Mouse (Mus musculus): Measurements from ENCODE around the gene Txndc16.
A peak's percentile ranks its signal among the peaks of the same experiment; 100 is the strongest.

Gene Txndc16

DNA sequence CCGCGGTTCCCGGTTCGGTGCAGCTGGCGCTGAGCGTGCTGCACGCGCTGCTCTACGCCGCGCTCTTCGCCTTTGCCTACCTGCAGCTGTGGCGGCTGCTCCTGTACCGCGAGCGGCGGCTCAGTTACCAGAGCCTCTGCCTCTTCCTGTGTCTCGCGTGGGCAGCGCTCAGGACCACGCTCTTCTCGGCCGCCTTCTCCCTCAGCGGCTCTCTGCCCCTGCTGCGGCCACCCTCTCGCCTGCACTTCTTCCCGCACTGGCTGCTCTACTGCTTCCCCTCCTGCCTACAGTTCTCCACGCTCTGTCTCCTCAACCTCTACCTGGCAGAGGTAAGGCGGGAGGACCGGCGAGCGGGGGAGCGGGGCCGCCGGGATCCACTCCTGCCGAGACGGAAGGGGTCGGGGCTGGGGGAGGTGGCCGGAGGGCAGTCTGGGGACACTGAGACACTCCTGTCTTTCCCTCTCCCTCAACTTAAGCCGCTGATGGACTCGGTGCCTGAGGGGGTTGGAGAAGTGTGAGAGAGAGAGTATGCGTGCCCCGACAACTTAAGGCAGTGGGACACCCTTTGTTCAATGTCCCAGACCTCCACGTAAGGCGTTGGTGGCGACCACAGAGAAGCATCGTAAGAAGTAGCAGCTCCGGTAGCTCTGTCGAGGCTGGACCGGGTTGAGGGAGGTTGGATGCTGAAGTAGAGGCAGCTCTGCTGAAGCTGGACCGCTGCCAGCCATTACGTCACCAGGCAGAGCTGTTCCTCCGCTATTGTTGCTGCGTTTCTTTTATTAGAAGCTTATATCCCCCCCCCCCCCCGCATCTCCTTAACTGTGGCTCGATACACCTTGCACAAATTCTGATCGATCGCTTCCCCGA lies at the start of gene Txndc16:
Gene Txndc16, minus strand, starts transcription at position 239 of the 867 bp plus-strand sequence.
- DNase-seq (ENCODE audit: low read depth, low spot score), result no peak

DNA sequence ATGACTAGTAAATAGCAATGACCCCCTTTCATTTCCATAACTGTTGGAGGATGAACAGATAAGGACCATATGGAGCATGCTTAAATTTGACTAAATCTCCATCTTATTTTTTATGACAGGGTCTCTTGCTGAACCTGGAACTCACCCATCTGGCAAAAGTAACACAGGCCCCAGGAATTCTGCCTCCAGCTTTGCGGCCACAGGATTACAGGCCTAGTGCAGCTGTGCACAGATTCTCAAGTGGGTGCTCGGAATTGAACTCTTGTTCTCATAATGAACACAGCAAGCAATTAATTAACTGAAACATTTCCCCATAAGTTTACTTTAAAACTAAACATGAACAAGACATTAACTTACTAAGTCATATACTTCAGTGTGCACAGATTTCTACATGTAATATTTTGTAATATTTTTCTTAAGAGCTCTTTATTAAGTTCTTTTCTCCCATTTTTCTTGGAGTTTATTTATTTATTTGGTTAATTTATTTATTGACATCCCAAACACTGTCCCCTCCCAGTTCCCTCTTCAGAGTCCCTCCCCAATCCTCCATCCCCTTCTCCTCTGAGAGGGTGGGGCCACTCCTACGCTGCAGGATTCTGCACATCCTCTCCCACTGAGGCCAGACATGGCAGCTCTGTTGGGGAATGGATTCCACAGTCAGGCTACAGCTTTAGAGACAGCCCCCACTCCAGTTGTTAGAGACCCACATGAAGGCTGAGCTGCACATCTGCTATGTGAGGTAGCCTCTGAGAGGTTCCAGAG lies 43.9 kb upstream of the Txndc16 start:
- no peak for DNase-seq (ENCODE audit: low read depth, low spot score)

DNA sequence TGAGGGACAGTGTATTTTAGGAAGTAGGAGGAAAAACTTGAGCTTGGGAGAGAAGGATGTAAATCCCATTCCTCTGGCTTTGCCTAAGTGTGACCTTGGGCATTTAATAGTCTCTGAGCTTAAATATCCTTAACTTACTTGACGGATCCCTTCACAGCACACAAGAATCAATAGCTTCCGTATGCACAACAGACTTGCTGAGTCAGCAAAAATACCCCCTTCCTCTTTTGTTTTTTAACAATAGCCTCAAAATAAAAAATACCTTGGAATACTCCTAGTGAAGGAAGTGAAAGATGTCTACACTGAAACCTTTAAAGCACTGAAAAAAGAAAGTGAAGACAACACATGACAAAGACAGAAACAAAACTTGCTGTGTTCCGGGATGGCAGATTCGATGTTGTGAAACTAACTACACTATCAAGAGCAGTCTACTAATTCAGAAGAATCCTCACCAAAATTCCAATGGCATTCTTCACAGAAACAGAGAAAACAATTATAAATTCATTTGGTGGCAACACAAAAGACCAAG lies 31.5 kb upstream of the Txndc16 start:
- DNase-seq (ENCODE audit: low read depth, low spot score), result no peak

DNA sequence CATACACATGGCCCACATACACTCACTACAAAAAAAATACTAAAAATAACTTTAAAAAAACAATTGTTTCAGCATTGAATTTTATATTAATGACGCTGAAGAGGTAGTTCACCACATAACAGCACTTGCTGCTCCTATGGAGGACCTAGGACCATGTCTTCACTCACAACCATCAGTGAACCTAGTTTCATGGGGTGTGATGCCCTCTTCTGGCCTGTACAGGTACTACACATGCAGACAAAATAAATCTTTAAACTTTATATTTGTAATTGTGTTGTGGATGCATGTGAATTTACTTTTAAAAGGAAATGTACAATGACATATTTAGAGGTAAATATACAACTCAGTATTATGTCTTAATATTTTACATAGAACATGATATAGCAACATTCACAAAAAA lies 21.5 kb upstream of the Txndc16 start:
- no peak for DNase-seq (ENCODE audit: low read depth, low spot score)

DNA sequence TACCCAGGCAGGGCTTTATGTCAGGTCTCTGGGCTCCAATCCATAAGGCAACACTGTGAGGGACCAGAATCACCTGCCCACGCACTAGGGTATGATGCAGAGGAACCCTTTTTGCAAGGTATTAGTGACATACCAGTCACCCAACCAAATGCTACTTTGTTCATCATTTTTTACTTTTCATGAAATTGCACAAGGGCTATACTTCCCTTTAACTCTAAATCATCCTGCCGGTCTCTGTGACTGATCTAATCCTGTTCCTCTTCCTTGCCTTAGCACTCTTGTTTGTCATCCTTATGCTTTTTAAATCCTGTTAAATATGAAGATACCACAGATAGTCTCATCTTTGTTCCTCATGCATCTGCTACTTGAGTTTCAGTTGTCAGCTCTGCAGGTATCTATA lies 18.9 kb upstream of the Txndc16 start:
- DNase-seq (ENCODE audit: low read depth, low spot score), result no peak

DNA sequence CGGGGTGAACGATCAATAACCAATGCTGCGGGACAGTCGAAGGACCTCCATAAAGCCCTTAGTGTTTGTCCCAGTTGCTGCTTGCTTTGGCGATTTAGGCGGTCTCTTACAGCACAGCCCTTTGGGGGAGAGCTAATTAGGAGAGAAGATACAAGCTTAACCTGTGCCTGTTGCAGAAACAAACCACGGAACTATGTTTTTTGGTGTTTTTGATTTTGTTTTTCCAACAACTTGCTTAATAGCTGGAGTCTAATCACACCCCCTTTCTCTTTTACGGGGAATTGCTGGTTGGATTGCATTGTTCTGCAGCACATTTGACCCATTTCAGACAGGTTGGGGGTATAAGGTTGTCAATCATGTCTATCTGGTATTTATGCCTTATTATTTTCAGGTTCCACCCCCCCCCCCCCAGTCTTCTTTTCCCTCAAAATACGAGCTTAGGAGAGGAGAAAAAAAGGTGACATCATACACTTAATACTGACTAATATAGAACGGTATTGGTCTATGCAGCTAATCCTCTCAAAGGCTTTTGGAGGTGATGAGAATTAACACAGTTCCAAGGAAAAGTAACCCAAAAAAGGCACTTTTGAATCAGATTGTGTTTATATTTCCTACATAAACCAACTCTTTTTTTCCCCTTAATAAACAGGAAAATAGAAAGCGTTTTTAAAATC lies 966 bp upstream of the Txndc16 start:
- no peak for DNase-seq (ENCODE audit: low read depth, low spot score)

DNA sequence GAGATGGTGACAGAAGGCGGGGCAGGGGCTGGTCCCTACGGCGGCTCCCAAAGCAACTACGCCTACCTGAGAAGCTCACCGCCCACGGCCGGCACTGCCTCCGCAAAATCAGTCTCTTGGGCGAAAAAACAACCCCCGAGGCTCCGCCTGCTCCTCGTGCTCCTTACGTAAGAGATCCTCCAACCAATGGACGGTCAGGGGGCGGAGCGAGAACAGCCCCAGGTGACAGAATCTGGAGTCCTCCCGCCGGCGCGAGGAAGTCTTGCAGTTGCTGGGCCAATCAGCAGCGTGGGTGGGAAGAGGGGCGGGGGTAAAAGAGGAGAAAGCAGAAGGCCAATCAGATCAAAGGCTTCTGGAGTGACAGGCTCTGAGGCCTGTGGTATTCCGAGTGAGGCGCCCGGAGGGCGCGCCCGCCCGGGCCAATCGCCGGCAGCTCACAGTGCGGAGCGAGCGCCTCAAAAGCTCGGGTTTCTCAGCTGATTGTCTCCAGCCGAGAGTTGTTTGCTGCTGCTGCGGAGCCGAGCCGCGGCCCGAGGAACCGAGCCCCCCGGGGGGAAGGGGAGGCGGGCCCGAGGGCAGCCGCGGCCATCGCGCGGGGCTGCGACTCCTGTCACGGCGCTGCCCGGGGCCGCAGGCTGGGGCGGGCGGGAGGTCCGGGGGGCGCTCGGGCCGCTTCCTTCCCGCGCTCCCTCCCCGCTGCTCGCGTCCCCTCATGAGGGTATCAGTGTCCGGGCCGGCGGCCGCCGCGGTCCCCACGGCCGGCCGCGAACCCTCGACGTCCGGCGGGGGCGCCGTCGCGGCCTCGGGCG lies 643 bp downstream of the Txndc16 start, which contains the start of gene Gpr137c:
Gene Gpr137c, plus strand, starts transcription at position 437 of the 809 bp plus-strand sequence.
- peak; percentile 97 for DNase-seq (ENCODE audit: low read depth, low spot score)

DNA sequence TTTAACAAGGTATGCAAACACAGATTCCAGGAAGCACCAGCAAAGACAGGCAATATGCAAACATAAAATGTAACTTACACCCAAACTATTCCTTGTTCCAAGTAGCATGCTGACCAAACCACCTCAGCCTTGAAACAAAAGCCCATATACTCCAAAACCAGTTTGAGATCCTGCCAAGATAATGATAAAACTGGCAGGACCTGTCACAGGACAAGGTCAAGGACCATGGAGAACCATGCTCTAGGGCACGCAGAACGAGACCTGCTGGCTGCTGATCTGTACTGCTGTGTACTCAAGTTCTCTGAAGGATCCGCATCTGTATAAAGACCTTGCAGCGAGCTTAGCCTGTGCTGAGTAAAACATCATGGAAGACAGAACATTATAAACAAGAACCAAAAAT lies 2.4 kb downstream of the Txndc16 start:
- no peak for DNase-seq (ENCODE audit: low read depth, low spot score)

DNA sequence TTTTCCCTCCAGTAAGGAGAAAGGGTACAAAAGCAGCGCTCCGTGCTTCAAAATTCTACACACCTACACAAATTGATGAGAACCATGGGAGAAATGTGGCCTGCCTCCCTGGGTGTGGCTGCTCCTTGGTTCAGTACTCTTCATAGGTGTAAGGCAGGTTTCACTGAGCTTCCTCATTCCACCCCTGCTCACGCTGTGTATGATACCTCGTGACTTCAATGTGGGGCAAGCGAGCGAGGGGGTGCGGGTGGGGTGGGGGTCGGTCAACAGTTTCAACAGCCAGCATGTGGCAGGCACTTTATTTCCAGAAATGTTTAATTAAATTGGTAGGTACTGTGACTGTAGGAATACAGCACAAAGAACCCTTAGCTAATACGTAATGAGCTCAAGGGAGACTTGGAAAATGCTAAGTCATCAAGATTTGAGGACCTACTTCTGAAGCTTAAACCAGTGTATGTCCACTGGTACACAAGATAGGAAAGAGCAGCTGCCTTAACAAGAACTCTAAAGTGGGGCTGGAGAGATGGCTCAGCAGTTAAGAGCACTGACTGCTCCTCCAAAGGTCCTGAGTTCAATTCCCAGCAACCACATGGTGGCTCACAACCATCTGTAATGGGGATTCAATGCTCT lies 3.3 kb downstream of the Txndc16 start:
- no peak for DNase-seq (ENCODE audit: low read depth, low spot score)

DNA sequence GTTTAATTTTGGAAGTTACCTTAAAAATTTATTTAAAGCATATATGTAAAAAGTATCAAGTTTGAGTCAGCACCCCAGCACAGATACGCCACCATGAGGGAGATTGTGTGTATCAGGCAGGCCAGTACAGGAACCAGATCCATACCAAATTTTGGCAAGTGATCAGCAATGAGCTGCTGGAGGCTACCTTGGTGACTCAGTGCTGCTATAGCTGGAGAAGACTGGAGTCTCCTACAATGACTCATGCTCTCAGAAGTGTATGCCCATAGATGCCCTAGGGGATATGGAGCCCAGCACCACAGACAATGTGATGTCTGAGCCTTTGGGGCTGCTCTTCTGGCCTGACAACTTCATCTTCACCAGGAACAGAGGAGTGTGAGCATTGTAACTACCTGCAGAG lies 8.7 kb downstream of the Txndc16 start:
- DNase-seq (ENCODE audit: low read depth, low spot score), result no peak

DNA sequence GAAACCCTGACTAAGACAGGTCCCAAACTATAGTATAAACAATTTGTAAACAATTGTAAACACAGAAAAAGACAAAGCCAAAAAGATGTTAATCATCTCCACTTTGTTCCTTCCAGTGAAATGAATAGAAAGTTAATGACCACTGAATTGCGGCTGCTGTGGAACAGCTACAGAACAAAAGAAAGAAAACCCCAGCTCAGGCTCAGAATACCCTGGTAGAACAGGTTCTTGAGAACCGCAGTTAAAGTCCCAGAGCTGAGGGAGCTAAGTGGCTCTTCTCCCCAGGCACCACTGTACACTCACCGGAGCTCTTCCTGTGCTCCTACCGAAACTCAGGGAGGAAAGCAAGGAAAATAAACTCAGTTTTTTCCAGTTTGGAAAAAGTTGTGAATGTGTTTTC lies 9.4 kb downstream of the Txndc16 start:
- DNase-seq (ENCODE audit: low read depth, low spot score), result no peak

DNA sequence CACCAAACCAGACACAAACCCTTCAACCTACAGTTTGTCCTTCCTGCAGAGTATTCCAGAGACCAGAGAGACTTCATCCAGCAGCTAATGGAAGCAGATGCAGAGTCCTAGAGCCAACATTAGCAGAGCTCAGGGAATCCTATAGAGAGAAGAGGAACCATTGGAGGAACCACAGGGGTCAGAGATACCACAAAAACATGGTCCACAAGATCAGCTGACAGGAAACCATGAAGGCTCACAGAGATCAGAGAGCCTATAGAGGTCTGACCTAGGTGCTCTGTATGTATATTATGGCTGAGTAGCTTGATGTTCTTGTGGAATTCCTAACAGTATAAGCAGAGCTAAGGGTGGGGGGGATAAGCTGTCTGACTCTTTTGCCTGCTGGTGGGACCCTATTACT lies 19.5 kb downstream of the Txndc16 start:
- no peak for DNase-seq (ENCODE audit: low read depth, low spot score)

DNA sequence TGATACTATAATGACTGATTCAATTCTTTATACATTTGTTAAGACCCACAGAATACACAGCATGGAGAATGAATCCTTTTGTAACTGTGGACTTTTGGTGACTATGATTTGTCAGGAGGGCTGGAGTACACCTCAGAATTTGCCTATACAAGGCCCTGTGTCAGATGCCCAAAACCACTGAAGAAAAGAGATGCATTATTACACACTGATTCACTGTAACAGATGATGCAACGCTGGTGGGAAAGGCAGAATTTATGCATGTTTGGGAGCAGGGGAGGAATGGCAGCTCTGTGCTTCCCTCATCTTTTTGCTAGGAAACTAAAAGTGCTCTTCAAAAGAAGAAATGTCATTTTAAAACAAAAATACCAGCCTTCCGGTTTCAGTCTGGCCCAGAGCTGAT lies 29.1 kb downstream of the Txndc16 start:
- DNase-seq (ENCODE audit: low read depth, low spot score), result no peak

DNA sequence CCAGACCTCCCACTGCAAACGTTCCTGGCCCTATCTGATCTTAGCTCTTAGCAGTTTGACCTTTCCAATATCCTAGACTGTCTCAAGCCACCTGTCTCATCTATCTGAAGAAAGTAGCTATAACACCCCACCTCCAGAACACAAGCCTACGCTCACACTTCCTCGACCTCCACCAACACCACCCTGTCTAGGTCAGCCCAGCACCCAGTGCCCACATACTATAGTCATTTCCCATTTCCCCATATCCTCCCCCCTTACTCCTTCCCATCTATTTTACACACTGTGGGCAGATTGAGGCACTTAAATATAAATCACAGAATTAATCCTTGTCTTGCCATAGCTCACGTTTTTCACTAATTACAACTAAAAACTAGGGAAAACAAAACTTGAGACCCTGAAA lies 38.5 kb downstream of the Txndc16 start:
- no peak for DNase-seq (ENCODE audit: low read depth, low spot score)

DNA sequence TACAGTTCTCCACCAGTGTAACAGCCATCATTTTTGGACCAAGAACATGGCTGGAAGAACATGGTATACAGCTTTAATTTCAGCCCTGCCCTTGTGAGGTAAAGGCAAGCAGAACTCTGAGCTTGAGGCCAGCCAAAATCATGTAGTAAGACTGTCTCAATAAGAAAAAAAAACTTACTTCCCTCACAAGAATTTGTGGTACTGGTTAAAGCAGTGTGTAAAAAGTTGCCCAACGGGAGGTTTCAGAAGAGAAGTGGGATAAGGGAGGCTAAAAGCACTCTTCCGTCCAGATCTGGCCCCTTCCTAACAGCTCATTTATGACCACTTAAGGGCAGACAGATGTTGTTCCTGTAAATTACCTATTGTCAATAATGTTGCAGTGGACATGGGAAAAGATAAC lies 40.5 kb downstream of the Txndc16 start:
- no peak for DNase-seq (ENCODE audit: low read depth, low spot score)

DNA sequence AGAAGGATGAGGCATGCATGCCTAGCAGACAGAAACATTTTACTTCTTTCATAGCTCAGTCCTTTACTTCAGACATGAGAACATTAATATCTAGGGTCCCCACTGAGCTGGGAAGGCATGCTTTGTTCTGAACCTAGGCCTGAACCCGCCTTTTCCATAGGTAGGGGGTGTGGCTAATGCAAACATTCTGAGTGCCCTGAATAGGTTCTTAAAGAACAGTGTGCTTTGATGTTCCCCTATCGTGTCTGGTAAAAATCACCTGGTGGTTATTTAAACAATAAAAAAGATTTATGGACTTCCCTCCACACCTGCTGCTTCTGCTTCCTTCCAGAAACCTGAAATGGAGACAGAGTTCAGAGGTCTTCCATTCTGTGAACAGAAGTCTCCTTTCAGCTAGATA lies 40.9 kb downstream of the Txndc16 start:
- DNase-seq (ENCODE audit: low read depth, low spot score), result no peak

DNA sequence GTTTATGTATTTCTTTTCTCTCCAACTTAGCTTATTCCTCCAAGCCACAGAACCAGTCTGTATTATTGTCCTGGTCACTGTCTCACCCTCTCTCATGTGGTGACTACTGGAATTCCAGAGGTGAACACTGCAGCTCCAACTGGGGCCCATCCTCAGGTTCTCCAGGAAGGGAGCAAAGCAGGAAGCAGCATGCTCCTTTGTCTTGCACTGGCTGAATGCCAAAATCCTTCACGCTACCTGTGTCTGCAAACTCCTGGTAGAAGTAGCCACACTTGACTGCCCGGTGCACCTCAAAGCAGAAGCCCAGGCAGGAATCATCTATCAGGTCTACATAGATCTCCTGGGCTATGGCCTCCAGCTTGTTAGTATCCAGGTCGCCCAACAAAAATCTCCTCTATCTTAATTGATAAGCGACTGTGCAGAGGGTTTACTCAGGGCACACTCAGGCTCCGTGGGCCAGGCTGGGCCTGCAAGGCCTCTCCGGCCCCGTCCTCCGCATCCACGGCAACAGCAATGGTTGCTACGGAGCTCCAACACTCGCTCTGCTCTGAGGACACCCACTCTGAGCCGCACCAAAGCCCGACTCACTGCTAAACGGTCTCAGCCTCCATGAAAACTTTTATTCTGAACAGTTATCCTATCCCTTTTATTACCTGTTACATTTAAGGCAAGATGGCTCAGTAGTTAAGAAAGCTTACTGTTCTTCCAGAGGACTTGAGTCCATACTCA lies 45.0 kb downstream of the Txndc16 start:
- DNase-seq (ENCODE audit: low read depth, low spot score), result no peak

DNA sequence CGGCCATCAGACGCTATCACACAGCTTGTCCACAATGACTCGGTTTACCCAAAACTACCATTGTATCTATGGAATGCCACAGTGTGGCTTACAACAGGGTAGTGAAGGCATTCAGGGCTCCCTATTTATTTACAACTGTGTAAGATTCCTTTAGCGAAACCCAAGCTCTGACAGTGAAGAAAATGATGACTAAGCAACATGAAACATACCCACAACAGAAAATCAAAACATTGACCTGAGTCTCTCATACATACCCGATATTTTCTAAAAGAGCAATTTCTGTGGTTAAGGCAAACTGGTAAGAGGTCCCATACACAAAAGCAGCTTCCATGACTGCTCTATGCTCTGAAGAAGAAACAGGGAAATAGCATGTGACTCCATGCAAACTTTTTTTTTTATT lies 47.9 kb downstream of the Txndc16 start:
- DNase-seq (ENCODE audit: low read depth, low spot score), result no peak

DNA sequence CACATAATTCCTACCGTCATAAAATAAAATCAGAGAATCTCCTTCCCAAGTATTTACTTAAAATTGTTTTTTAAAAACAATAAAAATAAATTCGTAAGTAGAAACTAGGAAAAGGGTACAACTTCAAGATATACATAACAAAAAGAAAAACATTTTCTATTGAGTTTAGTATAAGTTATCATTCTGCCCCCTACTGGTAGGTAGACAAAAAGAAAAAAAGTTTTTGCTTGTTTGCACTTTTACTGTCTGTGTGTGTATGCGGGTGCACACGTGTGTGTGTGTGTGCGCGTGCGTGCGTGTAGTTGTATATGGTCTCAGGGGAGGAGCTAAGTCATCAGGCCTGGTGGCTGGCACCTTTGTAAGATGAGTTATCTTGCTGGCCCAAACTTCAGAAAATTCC lies 52.8 kb downstream of the Txndc16 start:
- no peak for DNase-seq (ENCODE audit: low read depth, low spot score)

DNA sequence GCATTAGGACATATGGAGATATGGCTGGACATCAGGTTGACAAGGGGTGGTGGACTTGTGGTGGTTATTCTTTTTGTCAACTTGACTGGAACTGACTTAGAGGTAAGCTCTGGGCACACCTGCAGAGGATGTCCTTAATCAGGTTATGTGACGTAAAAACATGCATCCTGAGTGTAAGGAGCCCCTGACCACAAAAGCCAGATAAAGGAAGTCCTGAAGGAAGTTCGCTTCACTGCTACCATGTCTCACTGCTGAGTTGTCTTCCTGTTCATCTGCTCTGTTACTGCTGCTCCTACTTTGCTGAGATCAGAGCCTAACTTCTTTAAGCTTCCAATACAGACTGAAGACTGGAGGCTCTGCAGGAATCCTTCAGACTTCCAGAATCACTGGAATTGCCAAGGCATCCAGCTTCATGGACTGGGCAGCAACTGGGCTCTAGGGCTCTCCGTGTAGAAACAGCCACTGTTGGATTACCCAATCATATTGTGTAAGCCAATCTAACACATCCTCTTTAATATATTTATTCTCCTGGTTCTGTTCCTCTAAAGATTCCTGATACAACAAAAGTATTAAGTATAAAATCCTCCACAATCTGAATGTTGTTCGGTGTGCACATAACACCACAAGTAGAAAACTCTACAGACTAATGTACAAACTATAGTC lies 64.5 kb downstream of the Txndc16 start:
- no peak for DNase-seq (ENCODE audit: low read depth, low spot score)

All from WW6 (cell line).